Mouse (Mus musculus) midbrain, embryonic 15.5 days (tissue): ENCODE measurements around the gene Smgc. TPM values are rescaled to one million over a fixed set of nuclear protein-coding genes. Genes with fewer than 3 reads are reported as not detected.
"Not testable (repeated sequence)": the region's sequence is repeated elsewhere in the genome, so short reads cannot be mapped to it uniquely, and the experiment has no call there.

Source experiments
- ATAC-seq: fragments of 200-750 bp; cut with Nextera tagmentation; replicated peaks from 2 replicates; pipeline ENCODE4 v1.8.0; 2017; ENCODE audit warnings: moderate TSS enrichment
- H3K27ac ChIP-seq: fragments of 300-500 bp; sonication (generic); 2 replicates; pipeline ENCODE4 v1.5.1; 2015; ENCODE audit warnings: mild to moderate bottlenecking, inconsistent platforms
- H3K27me3 ChIP-seq: fragments of 300-500 bp; sonication (generic); replicated peaks from 2 replicates; pipeline ENCODE4 v1.6.1; 2015; ENCODE audit warnings: inconsistent platforms
- H3K36me3 ChIP-seq: fragments of 300-500 bp; sonication (generic); replicated peaks from 2 replicates; pipeline ENCODE4 v1.6.1; 2015; ENCODE audit warnings: inconsistent platforms
- H3K4me1 ChIP-seq: fragments of 300-500 bp; sonication (generic); 2 replicates; pipeline ENCODE4 v1.6.1; 2015; ENCODE audit warnings: inconsistent platforms
- H3K4me2 ChIP-seq: fragments of 300-500 bp; sonication (generic); 2 replicates; pipeline ENCODE4 v1.6.1; 2015; ENCODE audit warnings: inconsistent platforms, mild to moderate bottlenecking, moderate library complexity
- H3K4me3 ChIP-seq: fragments of 300-500 bp; sonication (generic); 2 replicates; pipeline ENCODE4 v1.5.1; 2015; ENCODE audit warnings: mild to moderate bottlenecking, inconsistent platforms
- H3K9ac ChIP-seq: fragments of 300-500 bp; sonication (generic); 2 replicates; pipeline ENCODE4 v1.6.1; 2015; ENCODE audit warnings: mild to moderate bottlenecking, inconsistent platforms
- H3K9me3 ChIP-seq: fragments of 300-500 bp; sonication (generic); 2 replicates; pipeline ENCODE4 v1.6.1; 2016; ENCODE audit warnings: inconsistent platforms
- WGBS: fragments of 180-500 bp; shearing (Covaris S2); methylation state at CpG from one replicate; pipeline ENCODE4 v1.1.7; 2015; ENCODE audit warnings: mixed read lengths; 5-methylcytosine and 5-hydroxymethylcytosine counted together
- polyA plus RNA-seq: library from polyadenylated mRNA; unstranded; fragments of >200 nt; fragmentation: Nextera tagmentation; extraction: Ambion mirVana; gene quantifications from 2 replicates; pipeline ENCODE4 v1.2.1, GENCODE M21; 2015

Smgc gene
- not detected in 2 replicates for polyA plus RNA-seq

- Histone ChIP-seq H3K9me3 (no peaks in the 10 kb centered on the region), H3K27me3 (no peaks in the 10 kb centered on the region), H3K9ac (no peak within 1 kb of the TSS), H3K4me2 (no peak within 1 kb of the TSS), H3K36me3 (no peaks in the 10 kb centered on the region), H3K27ac (no peak within 1 kb of the TSS), H3K4me1 (no peaks in the 10 kb centered on the region), H3K4me3 (no peak within 1 kb of the TSS)
- WGBS: 92% methylated on average over 7 of the region's 7 CpGs
- no peak for ATAC-seq
Observed at GRCm38 (mm10) chr15:91837965-91838364, at the start of gene Smgc. Gene Smgc (plus strand): TSS chr15:91838265.

- no peak for ATAC-seq
- no peaks in the 10 kb centered on the region for H3K9me3 ChIP-seq
- no peak overlapping the region for H3K27ac ChIP-seq
- H3K4me2 ChIP-seq: no peak overlapping the region
- no peak overlapping the region for H3K9ac ChIP-seq
- H3K27me3 ChIP-seq: no peaks in the 10 kb centered on the region
- no peak overlapping the region for H3K4me3 ChIP-seq
- WGBS: 94% methylated on average over 11 of the region's 11 CpGs
- H3K36me3 ChIP-seq: no peaks in the 10 kb centered on the region
- H3K4me1 ChIP-seq: no peaks in the 10 kb centered on the region
Observed at GRCm38 (mm10) chr15:91788338-91788737, 49.7 kb upstream of the Smgc start.

GRCm38 (mm10) chr15:91806463-91806862 lies 31.6 kb upstream of the Smgc start:
- Histone ChIP-seq H3K4me1 (no peaks in the 10 kb centered on the region), H3K9me3 (no peaks in the 10 kb centered on the region), H3K9ac (no peak overlapping the region), H3K4me3 (no peak overlapping the region), H3K27ac (no peak overlapping the region), H3K36me3 (no peaks in the 10 kb centered on the region), H3K4me2 (no peak overlapping the region), H3K27me3 (no peaks in the 10 kb centered on the region)
- WGBS: 73% methylated on average over 4 of the region's 4 CpGs
- ATAC-seq: no peak

GRCm38 (mm10) chr15:91835319-91835718 lies 2.7 kb upstream of the Smgc start:
- H3K36me3 ChIP-seq: no peaks in the 10 kb centered on the region
- H3K27ac ChIP-seq: no peak overlapping the region
- no peak overlapping the region for H3K9ac ChIP-seq
- ATAC-seq: no peak
- no peaks in the 10 kb centered on the region for H3K9me3 ChIP-seq
- H3K4me2 ChIP-seq: no peak overlapping the region
- 76% methylated on average over 6 of the region's 6 CpGs for WGBS
- H3K4me1 ChIP-seq: no peaks in the 10 kb centered on the region
- H3K4me3 ChIP-seq: no peak overlapping the region
- no peaks in the 10 kb centered on the region for H3K27me3 ChIP-seq

- 1% methylated on average over 5 of the region's 5 CpGs for WGBS
- not testable (repeated sequence) for H3K4me3 ChIP-seq, ATAC-seq, H3K36me3 ChIP-seq, H3K9me3 ChIP-seq, H3K27me3 ChIP-seq, H3K9ac ChIP-seq, H3K27ac ChIP-seq, H3K4me1 ChIP-seq, H3K4me2 ChIP-seq
Observed at GRCm38 (mm10) chr15:91864130-91864529, 26.1 kb downstream of the Smgc start.

- no peaks in the 10 kb centered on the region for H3K9me3 ChIP-seq
- no peak overlapping the region for H3K27ac ChIP-seq
- no peaks in the 10 kb centered on the region for H3K4me1 ChIP-seq
- 70% methylated on average over 6 of the region's 6 CpGs for WGBS
- no peak overlapping the region for H3K4me3 ChIP-seq
- no peak overlapping the region for H3K4me2 ChIP-seq
- H3K36me3 ChIP-seq: no peaks in the 10 kb centered on the region
- no peaks in the 10 kb centered on the region for H3K27me3 ChIP-seq
- no peak overlapping the region for H3K9ac ChIP-seq
- ATAC-seq: no peak
Observed at GRCm38 (mm10) chr15:91900245-91900644, 62.2 kb downstream of the Smgc start.

- no CpG with 5 or more reads among the region's 11 CpGs for WGBS
Observed at GRCm38 (mm10) chr15:91907046-91907445, 69.0 kb downstream of the Smgc start.

More at GRCm38 (mm10) chr15:91907046-91907445, 69.0 kb downstream of the Smgc start:
- H3K27ac ChIP-seq, H3K4me2 ChIP-seq, H3K27me3 ChIP-seq, H3K9me3 ChIP-seq, H3K4me3 ChIP-seq, ATAC-seq, H3K9ac ChIP-seq, H3K36me3 ChIP-seq, H3K4me1 ChIP-seq: not testable (repeated sequence)

Other genes starting within 250 kb of the Smgc start
- 1.5 and 1.9 TPM in 2 replicates for gene Lrrk2, start 165.1 kb upstream of the Smgc start, polyA plus RNA-seq
- 49.5 and 55.7 TPM in 2 replicates for gene Cntn1, start 212.9 kb downstream of the Smgc start, polyA plus RNA-seq